Mouse (Mus musculus) erythroblast, embryonic 14.5 days (primary cell): Measurements from ENCODE around the gene Tns2.

ENCODE experiments used
- GATA1 ChIP-seq: IDR thresholded peaks from 2 replicates; pipeline ENCODE4 v1.6.1; 2012; ENCODE audit warnings: low read length, inconsistent platforms, mixed read lengths
- TAL1 ChIP-seq: IDR thresholded peaks from 3 replicates; pipeline ENCODE4 v1.6.1; 2012; ENCODE audit warnings: low read length, inconsistent platforms, mixed read lengths

- TF ChIP-seq GATA1 = no peak
- TF ChIP-seq TAL1 = no peak
Measured at GRCm38 (mm10) chr15:102103371-102103946, 3.2 kb downstream of the Tns2 start.
